Mouse (Mus musculus) mesoderm, embryonic 11.5 days (tissue): ENCODE measurements around the gene Plxnb3.

ENCODE experiments used
- DNase-seq: peaks from one replicate; pipeline ENCODE4 v3.0.0-alpha.2; 2012; ENCODE audit warnings: low read depth, low spot score

The Plxnb3 gene

DNA sequence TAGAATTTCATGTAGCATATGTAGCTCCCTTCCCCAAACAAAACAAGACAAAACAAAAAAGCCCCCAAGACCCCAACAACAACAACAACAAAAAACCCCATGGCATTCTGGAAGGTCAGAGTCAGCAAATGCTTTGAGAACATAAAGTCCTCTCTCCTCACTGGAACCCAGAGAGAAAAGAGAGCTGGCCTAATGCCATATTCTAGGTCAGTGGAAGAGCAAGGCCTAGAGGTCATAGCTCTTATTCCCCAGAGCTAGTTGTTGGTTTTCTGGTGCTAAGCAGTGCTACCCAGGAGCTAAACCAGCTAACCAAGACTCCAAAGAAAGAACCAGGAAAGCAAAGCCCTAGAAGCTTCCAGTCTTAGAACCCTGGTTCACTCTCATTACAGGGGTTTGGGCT lies 28.8 kb downstream of the Plxnb3 start:
- DNase-seq = no peak

DNA sequence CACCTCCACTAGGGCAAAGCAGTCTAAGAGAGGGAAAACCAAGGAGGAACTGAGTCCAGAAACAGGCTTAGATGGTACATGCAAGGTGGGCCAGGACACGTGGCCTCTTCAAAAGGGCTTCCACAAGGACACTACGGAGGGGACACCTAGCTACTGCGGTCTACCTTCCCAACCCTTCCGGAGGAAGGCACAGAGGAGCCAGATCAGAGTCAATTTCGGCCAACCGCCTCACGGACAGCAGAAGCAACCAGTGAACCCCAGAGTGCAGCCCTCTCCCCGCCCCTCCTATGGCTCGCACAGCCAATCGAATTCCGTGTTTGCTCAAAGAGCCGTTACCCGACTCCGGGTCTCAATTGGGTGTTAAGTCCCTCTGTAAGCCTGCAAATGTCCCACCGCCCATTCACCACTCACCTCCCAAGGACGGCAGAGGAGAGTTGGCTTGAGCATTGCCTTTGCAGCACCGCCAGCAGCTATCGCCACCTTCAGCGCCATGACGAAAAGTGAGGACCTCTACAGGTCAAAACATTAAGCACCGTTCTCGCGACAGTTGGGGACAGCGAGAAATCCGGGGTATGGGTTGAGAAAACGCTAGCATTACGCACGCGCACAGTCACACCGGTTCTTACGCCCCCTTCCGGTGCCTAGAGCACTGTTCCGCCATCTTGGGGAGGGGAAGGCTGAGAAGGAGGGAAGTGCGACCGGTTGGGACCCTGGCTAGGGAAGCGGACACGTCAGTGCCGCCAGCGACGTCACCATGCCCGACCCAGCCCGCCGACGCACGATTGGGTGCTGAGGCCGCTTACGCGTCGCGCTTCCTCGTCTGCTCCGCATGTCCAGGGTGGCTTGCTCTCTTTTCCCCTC lies 29.7 kb downstream of the Plxnb3 start, which contains the start of the genes Idh3g and Ssr4:
Gene Idh3g, minus strand, starts transcription at position 534 of the 861 bp plus-strand sequence.
Gene Ssr4, plus strand, starts transcription at position 665 of the 861 bp plus-strand sequence.
- peak; percentile 96 for DNase-seq

- DNase-seq = no peak
Measured at GRCm38 (mm10) chrX:73787225-73787558, 30.3 kb downstream of the Plxnb3 start.

- no peak for DNase-seq
Measured at GRCm38 (mm10) chrX:73788501-73788900, 31.6 kb downstream of the Plxnb3 start.

- DNase-seq = no peak
Measured at GRCm38 (mm10) chrX:73793039-73793438, 36.1 kb downstream of the Plxnb3 start.

- no peak for DNase-seq
Measured at GRCm38 (mm10) chrX:73793505-73793904, 36.6 kb downstream of the Plxnb3 start.

GRCm38 (mm10) chrX:73797511-73797910 lies 40.6 kb downstream of the Plxnb3 start:
- DNase-seq = no peak

DNA sequence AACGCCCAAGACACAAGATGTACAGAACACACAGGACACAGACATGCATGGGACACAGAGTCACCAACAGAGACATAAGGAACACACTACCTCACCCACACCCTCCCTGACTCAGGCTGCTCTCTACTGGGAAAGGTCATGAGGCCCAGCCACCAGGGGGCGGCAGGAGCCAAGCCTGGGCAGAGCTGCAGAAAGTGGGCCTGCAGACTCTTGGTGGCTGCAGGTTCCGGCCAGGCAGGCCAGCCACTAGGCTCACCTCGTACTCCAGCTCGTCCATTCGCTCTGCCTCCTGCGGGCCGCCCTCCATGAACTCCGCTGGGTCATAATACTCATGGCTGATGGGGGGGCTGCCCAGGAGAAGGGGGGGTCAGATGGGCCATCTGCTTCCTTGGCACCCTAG lies 41.6 kb downstream of the Plxnb3 start:
- DNase-seq = peak; percentile 60

DNA sequence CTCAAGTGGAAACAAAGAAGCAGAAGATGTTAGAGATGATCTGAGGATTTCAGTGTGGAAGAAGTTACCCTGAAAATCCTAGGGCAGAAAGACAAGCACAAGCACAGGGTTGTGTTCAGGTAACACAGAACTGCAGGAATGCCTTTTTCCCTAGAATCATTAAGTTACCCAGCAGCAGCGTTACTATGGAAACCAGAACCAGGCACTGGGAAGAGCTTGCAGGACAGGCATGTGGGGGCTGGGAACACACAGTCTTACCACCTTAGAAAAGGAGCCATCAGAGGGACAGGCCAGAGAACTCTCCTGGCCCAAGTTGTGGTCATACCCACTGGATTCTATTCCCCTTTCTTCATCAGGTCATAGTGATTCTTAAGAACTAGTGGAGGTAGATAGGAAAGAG lies 48.9 kb downstream of the Plxnb3 start:
- DNase-seq = no peak

DNA sequence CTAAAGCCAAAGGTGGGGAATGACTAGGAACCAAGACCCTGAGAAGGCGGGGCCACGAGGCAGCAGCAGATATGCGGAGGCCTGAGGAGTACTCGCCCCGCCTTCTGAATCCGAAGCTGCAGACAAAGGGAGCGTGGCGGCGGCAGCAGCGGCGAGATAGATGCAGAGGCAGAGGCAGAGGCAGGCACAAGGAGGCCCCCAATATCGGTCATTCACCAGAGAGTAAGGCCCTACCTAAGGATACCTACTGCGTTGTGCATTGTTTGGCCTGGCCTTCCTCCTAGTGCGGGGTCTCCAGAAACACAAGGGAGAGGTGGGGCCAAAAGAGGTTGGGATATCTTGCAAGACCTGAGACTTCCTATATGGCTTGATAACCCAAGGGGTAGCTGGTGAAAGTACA lies 58.2 kb downstream of the Plxnb3 start:
- DNase-seq = peak; percentile 42

GRCm38 (mm10) chrX:73816596-73817314 lies 59.9 kb downstream of the Plxnb3 start:
- DNase-seq = no peak
